Mouse (Mus musculus) stomach, embryonic 14.5 days (tissue): Measurements from ENCODE around the gene Fam129a. TPM values are rescaled to one million over a fixed set of nuclear protein-coding genes. Genes with fewer than 3 reads are reported as not detected.

ENCODE experiments used
- ATAC-seq: fragments of 200-750 bp; cut with Nextera tagmentation; 2 replicates; pipeline ENCODE4 v1.8.0; 2017; ENCODE audit warnings: low read depth, moderate TSS enrichment; ENCODE audit not compliant: insufficient number of reproducible peaks, insufficient read depth, low FRiP score
- H3K27ac ChIP-seq: fragments of 300-500 bp; sonication (generic); 2 replicates; pipeline ENCODE4 v1.5.1; 2014; ENCODE audit warnings: mild to moderate bottlenecking, low read length, moderate library complexity, mixed read lengths
- H3K27me3 ChIP-seq: fragments of 300-500 bp; sonication (generic); 2 replicates; pipeline ENCODE4 v1.6.1; 2014; ENCODE audit warnings: low read length, control low read depth, mixed read lengths; ENCODE audit not compliant: control insufficient read depth, insufficient read depth
- H3K36me3 ChIP-seq: fragments of 300-500 bp; sonication (generic); 2 replicates; pipeline ENCODE4 v1.6.1; 2014; ENCODE audit warnings: mild to moderate bottlenecking, control low read depth, low read length, moderate library complexity, mixed read lengths; ENCODE audit not compliant: control insufficient read depth, insufficient read depth
- H3K4me1 ChIP-seq: fragments of 300-500 bp; sonication (generic); 2 replicates; pipeline ENCODE4 v1.6.1; 2014; ENCODE audit warnings: low read length, control low read depth, mixed read lengths; ENCODE audit not compliant: control insufficient read depth, insufficient read depth
- H3K4me2 ChIP-seq: fragments of 300-500 bp; sonication (generic); replicated peaks from 2 replicates; pipeline ENCODE4 v1.6.1; 2014; ENCODE audit warnings: low read depth, low read length, control low read depth
- H3K4me3 ChIP-seq: fragments of 300-500 bp; sonication (generic); 2 replicates; pipeline ENCODE4 v1.5.1; 2014; ENCODE audit warnings: low read depth, low read length, control low read depth
- H3K9ac ChIP-seq: fragments of 300-500 bp; sonication (generic); replicated peaks from 2 replicates; pipeline ENCODE4 v1.6.1; 2014; ENCODE audit warnings: low read depth, mild to moderate bottlenecking, control low read depth, low read length, moderate library complexity, mixed read lengths
- H3K9me3 ChIP-seq: fragments of 300-500 bp; sonication (generic); 2 replicates; pipeline ENCODE4 v1.6.1; 2016; ENCODE audit warnings: low read depth, low read length, control low read depth; ENCODE audit not compliant: control insufficient read depth
- WGBS: fragments of 180-500 bp; shearing (Covaris S2); extraction: QIAGEN DNeasy Blood & Tissue Kit; methylation state at CpG from one replicate; pipeline ENCODE4 v1.1.7; 2014; 5-methylcytosine and 5-hydroxymethylcytosine counted together
- polyA plus RNA-seq: library from polyadenylated mRNA; unstranded; fragments of >200 nt; fragmentation: Nextera tagmentation; extraction: Ambion mirVana; gene quantifications from 2 replicates; pipeline ENCODE4 v1.2.1, GENCODE M21; 2014

Fam129a gene
- polyA plus RNA-seq, 1 experiment from 2014 or later = 9.0 TPM

GRCm38 (mm10) chr1:151580200-151580982 is 9.4 kb downstream of the Fam129a start:
- Histone ChIP-seq H3K9me3 (no peaks in the 10 kb centered on the region), H3K4me1 (peaks cover 12% of the 10 kb centered on the region; the same call in 1 of the 2 replicates), H3K36me3 (no peaks in the 10 kb centered on the region), H3K9ac (no peak overlapping the region), H3K27me3 (no peaks in the 10 kb centered on the region), H3K4me2 (no peak overlapping the region), H3K4me3 (no peak overlapping the region), H3K27ac (no peak overlapping the region)
- 72% methylated on average over 8 of the region's 8 CpGs for WGBS
- ATAC-seq = no peak

DNA sequence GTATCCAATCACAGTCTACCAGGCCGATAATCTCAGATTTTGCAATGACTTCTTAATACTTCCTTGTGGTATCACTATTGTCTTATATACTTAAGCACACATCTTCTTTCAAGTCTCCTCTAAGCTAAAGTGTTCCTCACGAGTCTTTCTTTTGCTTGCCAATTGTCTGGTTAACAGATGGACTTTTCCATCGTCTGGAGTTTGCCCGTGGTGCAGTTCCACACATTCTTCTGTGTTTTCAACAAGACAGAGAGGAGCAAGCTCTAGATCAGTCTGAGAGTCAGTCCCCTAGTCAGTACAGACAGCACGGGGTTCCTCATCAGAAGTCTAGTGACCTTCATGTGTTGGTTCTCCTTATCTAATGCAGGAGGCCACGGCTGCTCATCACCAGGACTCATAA is 10.5 kb downstream of the Fam129a start:
- H3K27ac ChIP-seq = no peak overlapping the region
- peaks cover 12% of the 10 kb centered on the region; the same call in 1 of the 2 replicates for H3K4me1 ChIP-seq
- ATAC-seq = no peak
- no peak overlapping the region for H3K4me3 ChIP-seq
- H3K27me3 ChIP-seq = no peaks in the 10 kb centered on the region
- H3K36me3 ChIP-seq = no peaks in the 10 kb centered on the region
- 79% methylated on average over 6 of the region's 6 CpGs for WGBS
- no peak overlapping the region for H3K4me2 ChIP-seq
- H3K9ac ChIP-seq = no peak overlapping the region
- no peaks in the 10 kb centered on the region for H3K9me3 ChIP-seq

DNA sequence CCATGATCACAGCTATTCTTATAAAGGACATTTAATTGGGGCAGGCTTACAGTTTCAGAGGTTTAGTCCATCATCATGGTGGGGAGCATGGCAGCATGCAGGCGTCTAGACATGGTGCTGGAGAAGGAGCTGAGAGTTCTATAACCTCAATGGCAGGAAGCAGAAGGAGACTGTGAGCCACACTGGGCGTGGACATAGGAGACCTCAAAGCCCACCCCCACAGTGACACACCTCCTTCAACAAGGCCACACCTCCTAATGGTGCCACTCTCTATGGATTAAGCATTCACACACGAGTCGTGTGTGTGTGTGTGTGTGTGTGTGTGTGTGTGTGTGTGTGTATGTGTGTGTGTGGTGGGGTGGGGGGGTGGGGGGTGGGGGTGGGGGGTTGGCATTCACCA is 11.0 kb downstream of the Fam129a start:
- no peak overlapping the region for H3K27ac ChIP-seq
- no peaks in the 10 kb centered on the region for H3K36me3 ChIP-seq
- no peak overlapping the region for H3K9ac ChIP-seq
- no peaks in the 10 kb centered on the region for H3K9me3 ChIP-seq
- WGBS = 83% methylated on average over 4 of the region's 4 CpGs
- no peak overlapping the region for H3K4me3 ChIP-seq
- no peaks in the 10 kb centered on the region for H3K27me3 ChIP-seq
- H3K4me2 ChIP-seq = no peak overlapping the region
- no peak for ATAC-seq
- peaks cover 12% of the 10 kb centered on the region; the same call in 1 of the 2 replicates for H3K4me1 ChIP-seq

DNA sequence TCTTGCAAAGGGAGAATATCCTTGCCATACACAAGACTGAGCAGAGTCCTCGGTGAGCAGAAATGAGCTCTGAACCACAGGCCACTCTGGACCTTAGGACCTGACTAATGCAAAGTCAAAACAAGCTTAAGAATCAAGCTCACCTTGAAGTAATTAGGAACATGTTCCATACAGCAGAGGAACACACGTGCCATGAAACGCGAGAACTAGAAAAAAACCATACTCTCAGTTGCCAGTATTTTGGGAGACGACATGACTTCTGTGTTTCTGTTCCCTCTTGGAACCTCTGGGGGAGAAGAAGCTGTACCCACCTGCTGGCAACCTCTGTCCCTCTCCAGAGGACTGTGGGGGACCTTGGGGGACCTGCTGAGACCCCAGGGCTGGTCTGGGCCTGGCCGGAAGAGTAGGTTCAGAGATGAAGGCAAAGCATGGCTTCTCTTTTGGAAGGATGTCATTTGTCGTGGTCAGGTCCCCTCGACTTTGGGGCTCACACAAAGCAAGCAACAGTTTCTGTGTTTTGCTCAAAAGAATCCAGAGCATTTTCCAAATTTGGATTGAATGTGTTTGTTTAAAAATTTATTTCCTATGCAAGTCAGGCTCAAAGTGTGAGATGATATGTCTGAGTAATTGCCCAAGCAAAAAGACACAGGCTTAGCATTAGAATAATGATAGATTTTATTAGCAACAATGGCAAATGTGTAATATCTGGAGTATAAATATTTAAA is 12.6 kb downstream of the Fam129a start:
- no peak overlapping the region for H3K4me3 ChIP-seq
- peaks cover 12% of the 10 kb centered on the region; the same call in 1 of the 2 replicates for H3K4me1 ChIP-seq
- no peaks in the 10 kb centered on the region for H3K9me3 ChIP-seq
- no peaks in the 10 kb centered on the region for H3K36me3 ChIP-seq
- H3K4me2 ChIP-seq = no peak overlapping the region
- 57% methylated on average over 8 of the region's 8 CpGs for WGBS
- no peak overlapping the region for H3K9ac ChIP-seq
- H3K27ac ChIP-seq = peak overlapping the region; percentile 81
- ATAC-seq = no peak; the same call in 1 of the 2 replicates
- H3K27me3 ChIP-seq = no peaks in the 10 kb centered on the region

DNA sequence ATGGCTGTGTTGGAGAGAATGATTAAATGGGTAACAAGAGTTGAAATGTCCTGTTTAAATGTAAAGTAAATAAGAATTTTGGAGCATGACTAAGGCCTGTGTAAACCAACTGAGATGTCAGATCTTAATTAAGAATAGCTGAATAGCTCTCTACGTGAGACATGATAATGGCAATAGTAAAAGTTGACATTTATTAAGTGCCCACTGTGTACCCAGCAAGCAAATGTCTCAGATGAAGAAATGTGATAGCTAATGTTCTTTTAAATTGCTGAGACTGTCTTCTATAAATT is 13.1 kb downstream of the Fam129a start:
- Histone ChIP-seq H3K9me3 (no peaks in the 10 kb centered on the region), H3K9ac (no peak overlapping the region), H3K27me3 (no peaks in the 10 kb centered on the region), H3K27ac (no peak overlapping the region), H3K36me3 (no peaks in the 10 kb centered on the region), H3K4me1 (peaks cover 12% of the 10 kb centered on the region; the same call in 1 of the 2 replicates), H3K4me3 (no peak overlapping the region), H3K4me2 (no peak overlapping the region)
- WGBS = 22% methylated on average over 1 of the region's 1 CpGs
- no peak; the same call in 1 of the 2 replicates for ATAC-seq

DNA sequence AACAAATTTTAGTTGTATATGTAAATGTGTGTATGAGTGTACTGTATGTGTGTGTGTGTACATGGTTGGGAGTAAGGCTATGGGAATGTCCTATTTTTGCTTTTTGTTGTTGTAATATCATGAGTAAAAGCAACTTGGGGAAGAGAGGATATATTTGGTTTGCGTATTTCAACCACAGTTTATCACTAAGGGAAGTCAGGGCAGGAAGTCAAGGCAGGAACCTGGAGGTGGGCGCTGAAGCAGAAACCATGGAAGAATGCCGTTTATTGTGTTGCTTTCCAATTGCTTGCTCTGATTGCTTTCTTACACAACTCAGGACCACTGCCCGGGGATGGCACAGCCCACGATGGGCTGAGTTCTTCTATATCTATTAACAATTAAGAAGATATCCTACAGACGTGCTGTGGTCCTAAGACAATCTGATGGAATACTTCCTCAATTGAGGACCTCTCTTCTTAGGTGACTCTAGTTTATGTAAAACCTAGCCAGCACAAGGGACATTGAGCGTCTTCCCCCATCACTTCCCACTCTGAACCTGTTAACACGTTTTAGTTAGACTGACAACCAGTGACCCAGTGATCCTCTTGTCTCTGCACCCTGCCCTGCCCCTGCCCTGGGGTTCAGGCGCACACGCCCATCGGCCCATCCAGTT is 13.7 kb downstream of the Fam129a start:
- H3K4me2 ChIP-seq = no peak overlapping the region
- no peak overlapping the region for H3K9ac ChIP-seq
- H3K36me3 ChIP-seq = no peaks in the 10 kb centered on the region
- no peak overlapping the region for H3K27ac ChIP-seq
- peaks cover 12% of the 10 kb centered on the region; the same call in 1 of the 2 replicates for H3K4me1 ChIP-seq
- H3K4me3 ChIP-seq = no peak overlapping the region
- ATAC-seq = no peak
- 74% methylated on average over 11 of the region's 11 CpGs for WGBS
- H3K9me3 ChIP-seq = no peaks in the 10 kb centered on the region
- no peaks in the 10 kb centered on the region for H3K27me3 ChIP-seq

- no peak overlapping the region for H3K4me2 ChIP-seq
- no peaks in the 10 kb centered on the region for H3K27me3 ChIP-seq
- peaks cover 12% of the 10 kb centered on the region; the same call in 1 of the 2 replicates for H3K4me1 ChIP-seq
- H3K4me3 ChIP-seq = no peak overlapping the region
- H3K36me3 ChIP-seq = no peaks in the 10 kb centered on the region
- H3K9ac ChIP-seq = no peak overlapping the region
- no peak for ATAC-seq
- no peak overlapping the region for H3K27ac ChIP-seq
- 80% methylated on average over 4 of the region's 4 CpGs for WGBS
- no peaks in the 10 kb centered on the region for H3K9me3 ChIP-seq
Measured at GRCm38 (mm10) chr1:151585647-151586046, 14.7 kb downstream of the Fam129a start.

DNA sequence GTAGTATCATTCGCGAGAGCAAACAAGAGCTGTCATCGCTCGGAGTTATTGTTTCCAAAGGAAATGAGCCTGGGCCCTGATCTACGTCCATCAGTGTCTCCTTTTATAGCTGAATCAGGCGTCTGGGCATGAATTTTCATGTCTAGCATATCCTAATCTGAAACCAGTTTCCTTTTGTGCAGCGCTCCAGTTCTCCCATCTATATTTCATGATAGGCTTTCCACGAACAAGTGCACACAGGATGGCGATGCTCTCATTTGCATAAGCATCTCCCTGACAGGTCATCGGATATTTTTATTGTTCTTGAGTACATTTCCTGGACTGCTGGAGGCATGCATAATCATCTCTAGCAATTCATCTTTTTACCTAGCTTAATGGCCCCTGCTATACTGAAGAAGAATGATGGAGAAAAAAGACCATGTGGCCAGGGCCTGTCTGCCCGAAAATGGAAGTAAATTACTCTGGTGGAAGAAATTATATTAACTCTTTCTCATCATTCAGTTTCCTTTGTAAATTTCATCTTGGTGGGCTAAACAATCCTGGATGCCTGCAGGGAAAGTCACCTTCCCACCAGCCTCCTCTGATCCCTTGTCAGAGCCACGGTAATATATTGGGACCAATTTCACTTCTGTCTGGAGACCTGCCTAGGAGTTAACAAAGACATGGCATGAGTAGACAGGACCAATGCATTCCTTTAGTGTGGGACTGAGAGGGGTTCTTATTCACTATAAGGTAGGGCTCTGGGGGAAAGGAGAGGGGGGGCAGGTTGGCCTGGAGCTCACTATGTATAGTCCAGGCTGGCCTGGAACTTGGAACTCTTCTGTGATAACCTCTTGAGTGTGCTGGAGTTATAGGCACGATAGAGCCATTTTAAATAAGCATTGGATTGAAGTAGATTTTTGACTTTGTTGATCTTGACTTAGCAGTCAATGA is 21.4 kb downstream of the Fam129a start:
- Histone ChIP-seq H3K27ac (no peak overlapping the region), H3K9ac (no peak overlapping the region), H3K4me1 (no peaks in the 10 kb centered on the region), H3K4me2 (no peak overlapping the region), H3K27me3 (no peaks in the 10 kb centered on the region), H3K36me3 (no peaks in the 10 kb centered on the region), H3K4me3 (no peak overlapping the region), H3K9me3 (no peaks in the 10 kb centered on the region)
- no peak for ATAC-seq
- WGBS = 56% methylated on average over 13 of the region's 13 CpGs
